20 mouse cellular contexts compared by ENCODE assay signal in the genomic region with DNA sequence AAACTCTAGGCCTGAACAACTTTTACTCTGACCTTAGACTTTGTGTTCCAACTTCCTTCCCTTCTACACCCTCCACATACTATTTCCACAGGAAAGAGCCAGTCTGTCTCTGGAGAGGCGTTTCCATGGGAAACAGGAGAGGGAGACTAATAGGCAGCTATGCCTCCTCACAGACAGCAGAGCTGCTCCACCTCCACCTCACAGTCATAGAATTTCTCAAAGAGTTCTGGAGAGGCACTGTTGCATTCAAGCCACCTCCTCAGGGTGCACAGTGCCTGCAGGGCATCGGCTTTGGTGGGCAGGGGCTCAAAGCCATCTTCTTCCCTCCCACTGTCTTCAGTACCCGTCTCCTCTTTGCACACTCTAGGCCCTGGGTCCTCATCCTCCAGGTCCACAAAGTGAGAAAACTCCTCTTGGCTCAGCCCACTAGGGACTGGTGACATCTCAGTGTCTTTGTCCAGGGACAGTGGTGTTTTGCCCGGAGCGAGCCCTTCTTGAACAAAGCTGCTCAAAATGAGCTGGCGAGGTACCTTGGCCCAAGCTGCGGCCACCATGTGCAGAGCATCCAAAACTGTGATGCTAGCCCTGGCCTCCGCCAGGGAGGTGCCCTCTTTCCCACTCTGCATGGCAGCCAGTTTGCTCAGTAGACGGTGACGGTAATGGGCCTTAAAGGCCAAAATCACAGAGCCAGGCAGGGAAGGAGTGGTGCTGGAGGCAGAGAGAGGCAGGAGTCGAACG. TPM values are rescaled to one million over a fixed set of nuclear protein-coding genes. Genes with fewer than 3 reads are reported as not detected.
A peak's percentile ranks its signal among the peaks of the same experiment; 100 is the strongest.
DNase-seq lines count a peak whose midpoint lies in the region; ATAC-seq and TF ChIP-seq lines count a peak whose summit lies in the region.
"Had no signal": no experiment of that assay in that cellular context is flagged by ENCODE, and none has a peak within 500 bp of the region (broad histone marks: within the 10 kb centered on the region; RNA-seq: fewer than 3 reads in every experiment).

No protein-coding gene starts in this region.

- no peak for TF ChIP-seq CTCF in hindbrain, postnatal 0 days (IDR thresholded peaks at IDR 0.05; ENCODE audit: low read depth)

- H3K36me3 ChIP-seq in heart, embryonic 11.5 days (ENCODE audit: control insufficient read depth, insufficient read depth, low read length) = peaks cover 2% of the 10 kb centered on the region; the same call in 1 of the 2 replicates
- peaks cover 21% of the 10 kb centered on the region for H3K36me3 ChIP-seq in hindbrain, embryonic 13.5 days
- peaks cover 12% of the 10 kb centered on the region for H3K36me3 ChIP-seq in hindbrain, postnatal 0 days (ENCODE audit: insufficient read depth, low read length)
- H3K36me3 ChIP-seq in hindbrain, embryonic 14.5 days (replicated peaks; ENCODE audit: control insufficient read depth, insufficient read depth) = peaks cover 34% of the 10 kb centered on the region

- peaks cover 14% of the 10 kb centered on the region for H3K4me1 ChIP-seq in heart, embryonic 11.5 days (ENCODE audit: control insufficient read depth, insufficient read depth, low read length)
- H3K4me1 ChIP-seq in hindbrain, embryonic 13.5 days (replicated peaks) = peaks cover 38% of the 10 kb centered on the region
- peaks cover 9% of the 10 kb centered on the region for H3K4me1 ChIP-seq in hindbrain, postnatal 0 days (ENCODE audit: insufficient read depth, low read length)
- peaks cover 6% of the 10 kb centered on the region for H3K4me1 ChIP-seq in brown adipose tissue, adult 24 weeks (ENCODE audit: control insufficient read depth, insufficient read depth, insufficient read length, low read length)
- peaks cover 31% of the 10 kb centered on the region for H3K4me1 ChIP-seq in hindbrain, embryonic 14.5 days (replicated peaks; ENCODE audit: control insufficient read depth, insufficient read depth, low read length)

- DNase-seq in heart, postnatal 4 days = no peak
- no peak for DNase-seq in hindbrain, postnatal 0 days (ENCODE audit: low spot score)
- DNase-seq in hindbrain, embryonic 14.5 days (ENCODE audit: low spot score) = no peak
- DNase-seq in right cerebral cortex, postnatal 36 days (ENCODE audit: low spot score in 2 of 2) = no peak
- DNase-seq: adrenal gland, postnatal 36 days; embryo, embryonic 11 days; kidney, postnatal 10 days; left cerebral cortex, postnatal 4 days; right cerebral cortex, postnatal 4 days; thymus, postnatal 25 days had no signal

- 87% methylated on average over 12 of the region's 12 CpGs for WGBS in heart, embryonic 11.5 days (ENCODE audit: insufficient replicate concordance)
- WGBS in hindbrain, embryonic 13.5 days = 95% methylated on average over 12 of the region's 12 CpGs
- WGBS in hindbrain, postnatal 0 days = 91% methylated on average over 12 of the region's 12 CpGs
- WGBS in hindbrain, embryonic 14.5 days = 96% methylated on average over 12 of the region's 12 CpGs

- H3K27me3 ChIP-seq in heart, embryonic 11.5 days (ENCODE audit: control insufficient read depth, insufficient read depth, low read length) = no peaks in the 10 kb centered on the region
- H3K27me3 ChIP-seq in hindbrain, embryonic 13.5 days = no peaks in the 10 kb centered on the region
- no peaks in the 10 kb centered on the region for H3K27me3 ChIP-seq in hindbrain, postnatal 0 days (ENCODE audit: insufficient read depth, low read length)
- no peaks in the 10 kb centered on the region for H3K27me3 ChIP-seq in hindbrain, embryonic 14.5 days (ENCODE audit: control insufficient read depth, insufficient read depth, low read length)
- H3K27me3 ChIP-seq: forebrain, embryonic 12.5 days; intestine, embryonic 15.5 days; liver, embryonic 12.5 days; neural tube, embryonic 13.5 days had no signal

- H3K27ac ChIP-seq in heart, embryonic 11.5 days (ENCODE audit: low read depth, low read length) = 0 out of 2 replicates have a peak overlapping the region, but pooled peaks have one; percentile 17
- no peak overlapping the region for H3K27ac ChIP-seq in hindbrain, embryonic 13.5 days
- H3K27ac ChIP-seq in hindbrain, postnatal 0 days = no peak overlapping the region
- H3K27ac ChIP-seq in brown adipose tissue, adult 24 weeks (replicated peaks; ENCODE audit: low read depth, low read length) = 0 out of 2 replicates have a peak overlapping the region, but pooled peaks have one; percentile 30
- H3K27ac ChIP-seq in hindbrain, embryonic 14.5 days = no peak overlapping the region
- H3K27ac ChIP-seq: forebrain, embryonic 12.5 days; intestine, embryonic 15.5 days; layer of hippocampus, adult 2 months; liver, embryonic 12.5 days; neural tube, embryonic 13.5 days had no signal

- no peak overlapping the region for H3K4me3 ChIP-seq in heart, embryonic 11.5 days (ENCODE audit: low read depth, low read length)
- no peak overlapping the region for H3K4me3 ChIP-seq in hindbrain, embryonic 13.5 days
- no peak overlapping the region for H3K4me3 ChIP-seq in hindbrain, postnatal 0 days (ENCODE audit: low read length)
- no peak overlapping the region for H3K4me3 ChIP-seq in brown adipose tissue, adult 24 weeks (ENCODE audit: insufficient read depth, low read depth, low read length)
- no peak overlapping the region for H3K4me3 ChIP-seq in hindbrain, embryonic 14.5 days (replicated peaks; ENCODE audit: low read length)
- H3K4me3 ChIP-seq: intestine, embryonic 15.5 days; layer of hippocampus, adult 2 months; liver, embryonic 12.5 days had no signal

- H3K9me3 ChIP-seq in heart, embryonic 11.5 days (replicated peaks; ENCODE audit: control insufficient read depth, low read length) = no peaks in the 10 kb centered on the region
- no peaks in the 10 kb centered on the region for H3K9me3 ChIP-seq in hindbrain, embryonic 13.5 days
- no peaks in the 10 kb centered on the region for H3K9me3 ChIP-seq in hindbrain, postnatal 0 days (ENCODE audit: low read length)
- H3K9me3 ChIP-seq in hindbrain, embryonic 14.5 days (ENCODE audit: control insufficient read depth, low read length) = no peaks in the 10 kb centered on the region
- H3K9me3 ChIP-seq: forebrain, embryonic 12.5 days; intestine, embryonic 15.5 days; liver, embryonic 12.5 days; neural tube, embryonic 13.5 days had no signal

- H3K4me2 ChIP-seq in heart, embryonic 11.5 days = no peak overlapping the region
- H3K4me2 ChIP-seq in hindbrain, embryonic 13.5 days = no peak overlapping the region; the same call in 1 of the 2 replicates
- H3K4me2 ChIP-seq in hindbrain, postnatal 0 days (ENCODE audit: low read depth, low read length) = no peak overlapping the region
- 0 out of 2 replicates have a peak overlapping the region, but pooled peaks have one; percentile 84 for H3K4me2 ChIP-seq in hindbrain, embryonic 14.5 days (replicated peaks)
- H3K4me2 ChIP-seq: forebrain, embryonic 12.5 days; intestine, embryonic 15.5 days had no signal

- 0 out of 2 replicates have a peak overlapping the region, but pooled peaks have one; percentile 22 for H3K9ac ChIP-seq in heart, embryonic 11.5 days (ENCODE audit: low read depth, low read length)
- H3K9ac ChIP-seq in hindbrain, embryonic 13.5 days = peak overlapping the region; percentile 93
- no peak overlapping the region for H3K9ac ChIP-seq in hindbrain, postnatal 0 days (replicated peaks; ENCODE audit: low read length)
- no peak overlapping the region for H3K9ac ChIP-seq in hindbrain, embryonic 14.5 days
- H3K9ac ChIP-seq: forebrain, embryonic 12.5 days; intestine, embryonic 15.5 days; liver, embryonic 12.5 days had no signal

- no peak for ATAC-seq in heart, embryonic 11.5 days (replicated peaks; ENCODE audit: insufficient number of reproducible peaks, low FRiP score, low TSS enrichment)
- ATAC-seq in hindbrain, embryonic 13.5 days (ENCODE audit: low FRiP score) = no peak
- no peak for ATAC-seq in hindbrain, postnatal 0 days
- ATAC-seq in hindbrain, embryonic 14.5 days (ENCODE audit: low FRiP score) = no peak
- ATAC-seq: intestine, embryonic 15.5 days; liver, embryonic 12.5 days had no signal

RNA-seq across cellular contexts. Expression of gene Tigd3, which starts 2.3 kb away (rescaled TPM):
- polyA plus RNA-seq in heart, embryonic 11.5 days (2014; fragmentation: Nextera tagmentation; extraction: Ambion mirVana) = 1.5 and 2.6 TPM in 2 replicates
- 1 to 10 TPM; 2.0 TPM for total RNA-seq in heart, postnatal 4 days (2021)
- 15.2 and 15.9 TPM in 2 replicates for polyA plus RNA-seq in hindbrain, embryonic 13.5 days (2015; fragmentation: Nextera tagmentation; extraction: Ambion mirVana)
- 7.5 and 10.1 TPM in 2 replicates for total RNA-seq in hindbrain, postnatal 0 days (2014; rRNA removed)
- polyA plus RNA-seq in hindbrain, postnatal 0 days (2015; fragmentation: Nextera tagmentation; extraction: Ambion mirVana) = 7.1 and 7.5 TPM in 2 replicates
- polyA plus RNA-seq in brown adipose tissue, adult 24 weeks (2012; ENCODE audit: insufficient read depth, insufficient read length, missing spikeins) = not detected in 2 replicates
- polyA plus RNA-seq in hindbrain, embryonic 14.5 days (2014; fragmentation: Nextera tagmentation; extraction: Ambion mirVana) = 6.1 and 9.4 TPM in 2 replicates

RNA-seq across cellular contexts. Expression of gene Slc25a45, which starts 14.1 kb away (rescaled TPM):
- 2.1 and 2.3 TPM in 2 replicates for polyA plus RNA-seq in heart, embryonic 11.5 days (2014; fragmentation: Nextera tagmentation; extraction: Ambion mirVana)
- total RNA-seq in heart, postnatal 4 days (2021) = 1 to 10 TPM; 5.4 to 6.2 TPM
- polyA plus RNA-seq in hindbrain, embryonic 13.5 days (2015; fragmentation: Nextera tagmentation; extraction: Ambion mirVana) = 2.6 and 2.8 TPM in 2 replicates
- 2.1 and 6.0 TPM in 2 replicates for total RNA-seq in hindbrain, postnatal 0 days (2014; rRNA removed)
- polyA plus RNA-seq in hindbrain, postnatal 0 days (2015; fragmentation: Nextera tagmentation; extraction: Ambion mirVana) = 1.8 and 2.8 TPM in 2 replicates
- polyA plus RNA-seq in brown adipose tissue, adult 24 weeks (2012; ENCODE audit: insufficient read depth, insufficient read length, missing spikeins) = 2.3 and 2.4 TPM in 2 replicates
- 1.5 and 2.5 TPM in 2 replicates for polyA plus RNA-seq in hindbrain, embryonic 14.5 days (2014; fragmentation: Nextera tagmentation; extraction: Ambion mirVana)

RNA-seq across cellular contexts. Expression of gene Frmd8, which starts 16.6 kb away (rescaled TPM):
- polyA plus RNA-seq in heart, embryonic 11.5 days (2014; fragmentation: Nextera tagmentation; extraction: Ambion mirVana) = 15.4 and 19.3 TPM in 2 replicates
- 10 to 100 TPM; 18.6 to 20.9 TPM for total RNA-seq in heart, postnatal 4 days (2021)
- polyA plus RNA-seq in hindbrain, embryonic 13.5 days (2015; fragmentation: Nextera tagmentation; extraction: Ambion mirVana) = 17.5 and 19.3 TPM in 2 replicates
- total RNA-seq in hindbrain, postnatal 0 days (2014; rRNA removed) = 19.8 and 43.2 TPM in 2 replicates
- 12.5 and 13.7 TPM in 2 replicates for polyA plus RNA-seq in hindbrain, postnatal 0 days (2015; fragmentation: Nextera tagmentation; extraction: Ambion mirVana)
- 6.6 and 7.0 TPM in 2 replicates for polyA plus RNA-seq in brown adipose tissue, adult 24 weeks (2012; ENCODE audit: insufficient read depth, insufficient read length, missing spikeins)
- 11.3 and 13.1 TPM in 2 replicates for polyA plus RNA-seq in hindbrain, embryonic 14.5 days (2014; fragmentation: Nextera tagmentation; extraction: Ambion mirVana)

RNA-seq across cellular contexts. Expression of gene Dpf2, which starts 21.1 kb away (rescaled TPM):
- polyA plus RNA-seq in heart, embryonic 11.5 days (2014; fragmentation: Nextera tagmentation; extraction: Ambion mirVana) = 105 and 119 TPM in 2 replicates
- 100 to 1,000 TPM; 111 to 119 TPM for total RNA-seq in heart, postnatal 4 days (2021)
- polyA plus RNA-seq in hindbrain, embryonic 13.5 days (2015; fragmentation: Nextera tagmentation; extraction: Ambion mirVana) = 128 and 137 TPM in 2 replicates
- 61.7 and 77.4 TPM in 2 replicates for total RNA-seq in hindbrain, postnatal 0 days (2014; rRNA removed)
- 69.5 and 70.2 TPM in 2 replicates for polyA plus RNA-seq in hindbrain, postnatal 0 days (2015; fragmentation: Nextera tagmentation; extraction: Ambion mirVana)
- 22.6 and 36.6 TPM in 2 replicates for polyA plus RNA-seq in brown adipose tissue, adult 24 weeks (2012; ENCODE audit: insufficient read depth, insufficient read length, missing spikeins)
- polyA plus RNA-seq in hindbrain, embryonic 14.5 days (2014; fragmentation: Nextera tagmentation; extraction: Ambion mirVana) = 88.2 and 94.7 TPM in 2 replicates

RNA-seq across cellular contexts. Expression of gene Cdc42ep2, which starts 32.9 kb away (rescaled TPM):
- 6.3 and 7.6 TPM in 2 replicates for polyA plus RNA-seq in heart, embryonic 11.5 days (2014; fragmentation: Nextera tagmentation; extraction: Ambion mirVana)
- total RNA-seq in heart, postnatal 4 days (2021) = 10 to 100 TPM; 14.2 to 14.7 TPM
- polyA plus RNA-seq in hindbrain, embryonic 13.5 days (2015; fragmentation: Nextera tagmentation; extraction: Ambion mirVana) = 11.5 and 12.4 TPM in 2 replicates
- 22.0 and 28.0 TPM in 2 replicates for total RNA-seq in hindbrain, postnatal 0 days (2014; rRNA removed)
- polyA plus RNA-seq in hindbrain, postnatal 0 days (2015; fragmentation: Nextera tagmentation; extraction: Ambion mirVana) = 17.4 and 18.0 TPM in 2 replicates
- 4.0 and 5.4 TPM in 2 replicates for polyA plus RNA-seq in brown adipose tissue, adult 24 weeks (2012; ENCODE audit: insufficient read depth, insufficient read length, missing spikeins)
- 16.9 and 18.5 TPM in 2 replicates for polyA plus RNA-seq in hindbrain, embryonic 14.5 days (2014; fragmentation: Nextera tagmentation; extraction: Ambion mirVana)
- total RNA-seq: granulocyte monocyte progenitor cell, adult 5-6 weeks; megakaryocyte progenitor cell, adult 5-6 weeks had no signal

Comparison
In these comparisons a context has a peak if more than half of its experiments do, and no peak if none do; other contexts are left out.
1. H3K9ac ChIP-seq: peak in heart, embryonic 11.5 days (single experiment) and hindbrain, embryonic 13.5 days (single experiment); none in hindbrain, postnatal 0 days (single experiment) and hindbrain, embryonic 14.5 days (single experiment).
2. H3K27ac ChIP-seq: peak in heart, embryonic 11.5 days (single experiment) and brown adipose tissue, adult 24 weeks (single experiment); none in hindbrain, embryonic 13.5 days (single experiment), hindbrain, postnatal 0 days (single experiment) and hindbrain, embryonic 14.5 days (single experiment).